Mouse (Mus musculus) c-Kit-positive CD71-positive TER-119-positive erythroid progenitor cells, embryonic 14.5 days (primary cell): Measurements from ENCODE around the gene Lrfn2.

Experiments used
- DNase-seq: peaks from one replicate; pipeline ENCODE4 v3.0.0-alpha.2; 2013; ENCODE audit warnings: low spot score

The Lrfn2 gene

GRCm38 (mm10) chr17:48931621-48932405, at the start of gene Lrfn2:
Gene Lrfn2, plus strand, starts transcription at chr17:48932379.
- DNase-seq: no peak

GRCm38 (mm10) chr17:48887472-48888385, 44.5 kb upstream of the Lrfn2 start:
- DNase-seq: no peak

- no peak for DNase-seq
Measured at GRCm38 (mm10) chr17:48905286-48906040, 26.7 kb upstream of the Lrfn2 start.

GRCm38 (mm10) chr17:48913437-48913836, 18.7 kb upstream of the Lrfn2 start:
- DNase-seq: no peak

GRCm38 (mm10) chr17:48917411-48917810, 14.8 kb upstream of the Lrfn2 start:
- no peak for DNase-seq

GRCm38 (mm10) chr17:48918458-48918857, 13.7 kb upstream of the Lrfn2 start:
- DNase-seq: no peak

- DNase-seq: no peak
Measured at GRCm38 (mm10) chr17:48922905-48923304, 9.3 kb upstream of the Lrfn2 start.

- no peak for DNase-seq
Measured at GRCm38 (mm10) chr17:48925426-48925825, 6.8 kb upstream of the Lrfn2 start.

- DNase-seq: no peak
Measured at GRCm38 (mm10) chr17:48930994-48931393, 1.2 kb upstream of the Lrfn2 start.

- no peak for DNase-seq
Measured at GRCm38 (mm10) chr17:48932406-48932906, 277 bp downstream of the Lrfn2 start.

GRCm38 (mm10) chr17:48932916-48933315, 737 bp downstream of the Lrfn2 start:
- DNase-seq: no peak

- no peak for DNase-seq
Measured at GRCm38 (mm10) chr17:48935201-48935600, 3.0 kb downstream of the Lrfn2 start.

GRCm38 (mm10) chr17:48936445-48937141, 4.4 kb downstream of the Lrfn2 start:
- no peak for DNase-seq

- DNase-seq: no peak
Measured at GRCm38 (mm10) chr17:48938711-48939220, 6.6 kb downstream of the Lrfn2 start.

GRCm38 (mm10) chr17:48946315-48946714, 14.1 kb downstream of the Lrfn2 start:
- DNase-seq: no peak

GRCm38 (mm10) chr17:48946765-48947164, 14.6 kb downstream of the Lrfn2 start:
- no peak for DNase-seq

GRCm38 (mm10) chr17:48951250-48951649, 19.1 kb downstream of the Lrfn2 start:
- no peak for DNase-seq

- DNase-seq: no peak
Measured at GRCm38 (mm10) chr17:48956033-48956631, 24.0 kb downstream of the Lrfn2 start.

GRCm38 (mm10) chr17:48960161-48960698, 28.1 kb downstream of the Lrfn2 start:
- DNase-seq: no peak

- no peak for DNase-seq
Measured at GRCm38 (mm10) chr17:48962646-48963045, 30.5 kb downstream of the Lrfn2 start.
